Comparison of ENCODE assay signal across 9 mouse cellular contexts in the genomic region with DNA sequence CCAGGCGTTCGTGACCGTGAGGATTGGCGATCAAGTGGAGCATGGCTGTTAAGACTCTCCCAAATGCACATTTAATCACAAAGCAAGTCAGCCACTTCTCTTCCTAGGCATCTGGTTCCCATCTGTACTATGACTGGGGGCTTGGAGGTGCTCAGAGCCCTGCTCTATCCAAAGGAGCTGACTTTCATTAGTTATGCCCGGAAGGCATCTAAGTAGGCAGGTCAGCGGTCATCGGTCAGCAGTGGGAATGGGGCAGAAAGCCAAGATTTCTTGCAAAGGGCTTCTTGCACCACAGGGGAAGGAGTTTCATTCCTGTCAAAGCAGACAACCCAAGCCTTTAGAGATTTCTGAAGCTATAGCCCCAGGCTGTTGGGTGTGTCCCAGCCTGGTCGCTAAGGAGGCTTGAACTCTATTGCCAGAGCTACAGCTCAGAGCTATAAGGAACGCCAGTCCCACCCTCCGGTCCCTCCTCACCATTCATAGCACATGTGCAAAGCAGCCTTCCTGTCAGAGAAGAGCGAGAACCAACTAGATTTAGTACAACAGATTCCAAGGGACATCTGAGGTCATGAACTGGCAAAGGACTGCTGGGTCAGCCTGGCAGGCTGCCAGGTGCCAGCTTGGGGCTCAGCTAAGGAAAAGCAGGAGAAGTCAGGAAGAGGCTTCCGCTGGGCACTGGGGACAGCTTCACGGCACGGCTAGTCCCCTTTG.
DNase-seq lines count a peak whose midpoint lies in the region; ATAC-seq lines count a peak whose summit lies in the region.
"Had no signal": no experiment of that assay in that cellular context is flagged by ENCODE, and none has a peak within 500 bp of the region (broad histone marks: within the 10 kb centered on the region; RNA-seq: fewer than 3 reads in every experiment).

No protein-coding gene starts in this region.

- DNase-seq in retina, postnatal 1 day: peak; percentile 64
- no peak for DNase-seq in retina, embryonic 14.5 days (ENCODE audit: low spot score)
- DNase-seq in embryonic facial prominence, embryonic 10.5 days (ENCODE audit: low spot score): peak; percentile 75
- peak; percentile 69 for DNase-seq in lung, postnatal 25 days (ENCODE audit: low spot score)
- DNase-seq in forebrain, embryonic 14.5 days (ENCODE audit: low spot score): no peak
- DNase-seq in frontal cortex, postnatal 36 days (ENCODE audit: low spot score in 2 of 2): no peak
- DNase-seq in thymus, postnatal 0 days (ENCODE audit: low spot score): no peak

- H3K27me3 ChIP-seq in embryonic facial prominence, embryonic 10.5 days (replicated peaks; ENCODE audit: low read depth, poor library complexity, severe bottlenecking): peaks cover 13% of the 10 kb centered on the region; the same call in 1 of the 2 replicates
- no peaks in the 10 kb centered on the region for H3K27me3 ChIP-seq in intestine, embryonic 16.5 days (replicated peaks; ENCODE audit: control insufficient read depth, insufficient read depth, low read length)
- H3K27me3 ChIP-seq in forebrain, embryonic 14.5 days (replicated peaks; ENCODE audit: control insufficient read depth, insufficient read depth, low read length): no peaks in the 10 kb centered on the region
- H3K27me3 ChIP-seq: liver, embryonic 15.5 days had no signal

- no peaks in the 10 kb centered on the region for H3K36me3 ChIP-seq in embryonic facial prominence, embryonic 10.5 days (replicated peaks)
- H3K36me3 ChIP-seq in intestine, embryonic 16.5 days (ENCODE audit: control insufficient read depth, insufficient read depth, low read length): no peaks in the 10 kb centered on the region
- no peaks in the 10 kb centered on the region for H3K36me3 ChIP-seq in forebrain, embryonic 14.5 days (ENCODE audit: control insufficient read depth, insufficient read depth, low read length)
- H3K36me3 ChIP-seq: liver, embryonic 15.5 days had no signal

- peak overlapping the region; percentile 73 for H3K27ac ChIP-seq in embryonic facial prominence, embryonic 10.5 days (replicated peaks)
- no peak overlapping the region for H3K27ac ChIP-seq in intestine, embryonic 16.5 days (ENCODE audit: low read length)
- H3K27ac ChIP-seq in forebrain, embryonic 14.5 days (ENCODE audit: low read depth, low read length): no peak overlapping the region
- H3K27ac ChIP-seq: liver, embryonic 15.5 days had no signal

- H3K4me2 ChIP-seq in intestine, embryonic 16.5 days (ENCODE audit: low read depth, low read length): peak overlapping the region; percentile 29
- no peak overlapping the region for H3K4me2 ChIP-seq in forebrain, embryonic 14.5 days (ENCODE audit: low read length)
- H3K4me2 ChIP-seq: liver, embryonic 15.5 days had no signal

- H3K4me3 ChIP-seq in embryonic facial prominence, embryonic 10.5 days: no peak overlapping the region
- peak overlapping the region; percentile 14; the same call in 1 of the 2 replicates for H3K4me3 ChIP-seq in intestine, embryonic 16.5 days (ENCODE audit: low read length)
- H3K4me3 ChIP-seq in forebrain, embryonic 14.5 days (ENCODE audit: low read depth, low read length): no peak overlapping the region
- H3K4me3 ChIP-seq: liver, embryonic 15.5 days had no signal

- H3K9ac ChIP-seq in intestine, embryonic 16.5 days (ENCODE audit: low read depth, low read length): no peak overlapping the region
- H3K9ac ChIP-seq in forebrain, embryonic 14.5 days (ENCODE audit: low read length): no peak overlapping the region
- H3K9ac ChIP-seq: liver, embryonic 15.5 days had no signal

- WGBS in embryonic facial prominence, embryonic 10.5 days: 38% methylated on average over 14 of the region's 14 CpGs
- 50% methylated on average over 14 of the region's 14 CpGs for WGBS in intestine, embryonic 16.5 days
- WGBS in forebrain, embryonic 14.5 days: 83% methylated on average over 14 of the region's 14 CpGs

- peak; percentile 57 for ATAC-seq in intestine, embryonic 16.5 days
- no peak for ATAC-seq in forebrain, embryonic 14.5 days

- H3K9me3 ChIP-seq in embryonic facial prominence, embryonic 10.5 days: no peaks in the 10 kb centered on the region
- no peaks in the 10 kb centered on the region for H3K9me3 ChIP-seq in intestine, embryonic 16.5 days (ENCODE audit: control insufficient read depth, low read length)
- no peaks in the 10 kb centered on the region for H3K9me3 ChIP-seq in forebrain, embryonic 14.5 days (replicated peaks; ENCODE audit: control insufficient read depth, low read length)
- H3K9me3 ChIP-seq: liver, embryonic 15.5 days had no signal

- peaks cover 59% of the 10 kb centered on the region for H3K4me1 ChIP-seq in embryonic facial prominence, embryonic 10.5 days
- peaks cover 21% of the 10 kb centered on the region for H3K4me1 ChIP-seq in intestine, embryonic 16.5 days (ENCODE audit: control insufficient read depth, insufficient read depth, low read length)
- H3K4me1 ChIP-seq in forebrain, embryonic 14.5 days (ENCODE audit: control insufficient read depth, insufficient read depth, low read length): no peaks in the 10 kb centered on the region

Comparison
In these comparisons a context has a peak if more than half of its experiments do, and no peak if none do; other contexts are left out.
1. DNase-seq: peak in retina, postnatal 1 day (single experiment), embryonic facial prominence, embryonic 10.5 days (single experiment) and lung, postnatal 25 days (single experiment); none in retina, embryonic 14.5 days (single experiment), forebrain, embryonic 14.5 days (single experiment), frontal cortex, postnatal 36 days (0 of 2) and thymus, postnatal 0 days (single experiment).